Mouse (Mus musculus) limb, embryonic 12.5 days (tissue): ENCODE results near the gene Slc52a3. TPM values are rescaled to one million over a fixed set of nuclear protein-coding genes. Genes with fewer than 3 reads are reported as not detected.

ENCODE experiments used
- ATAC-seq: fragments of 200-750 bp; cut with Nextera tagmentation; 2 replicates; pipeline ENCODE4 v1.8.0; 2017; ENCODE audit warnings: low read depth, moderate TSS enrichment; ENCODE audit not compliant: insufficient number of reproducible peaks, insufficient read depth, low FRiP score, low TSS enrichment
- H3K27ac ChIP-seq: fragments of 300-500 bp; sonication (generic); 2 replicates; pipeline ENCODE4 v1.5.1; 2016; ENCODE audit warnings: mild to moderate bottlenecking, moderate library complexity
- H3K27me3 ChIP-seq: fragments of 300-500 bp; sonication (generic); 2 replicates; pipeline ENCODE4 v1.6.1; 2016; ENCODE audit warnings: mild to moderate bottlenecking, moderate library complexity
- H3K36me3 ChIP-seq: fragments of 300-500 bp; sonication (generic); 2 replicates; pipeline ENCODE4 v1.6.1; 2016; ENCODE audit warnings: mild to moderate bottlenecking, moderate library complexity
- H3K4me1 ChIP-seq: fragments of 300-500 bp; sonication (generic); replicated peaks from 2 replicates; pipeline ENCODE4 v1.6.1; 2016
- H3K4me2 ChIP-seq: fragments of 300-500 bp; sonication (generic); 2 replicates; pipeline ENCODE4 v1.6.1; 2016; ENCODE audit warnings: mild to moderate bottlenecking, moderate library complexity
- H3K4me3 ChIP-seq: fragments of 300-500 bp; sonication (generic); replicated peaks from 2 replicates; pipeline ENCODE4 v1.5.1; 2016; ENCODE audit warnings: mild to moderate bottlenecking
- H3K9ac ChIP-seq: fragments of 300-500 bp; sonication (generic); replicated peaks from 2 replicates; pipeline ENCODE4 v1.6.1; 2016; ENCODE audit warnings: mild to moderate bottlenecking, moderate library complexity
- H3K9me3 ChIP-seq: fragments of 300-500 bp; sonication (generic); 2 replicates; pipeline ENCODE4 v1.6.1; 2016; ENCODE audit warnings: mild to moderate bottlenecking, moderate library complexity
- WGBS: fragments of 180-500 bp; shearing (Covaris S2); methylation state at CpG from one replicate; pipeline ENCODE4 v1.1.7; 2016; 5-methylcytosine and 5-hydroxymethylcytosine counted together
- polyA plus RNA-seq: library from polyadenylated mRNA; unstranded; fragments of >200 nt; fragmentation: Nextera tagmentation; extraction: Ambion mirVana; gene quantifications from 2 replicates; pipeline ENCODE4 v1.2.1, GENCODE M21; 2016

Slc52a3 gene
- polyA plus RNA-seq, 1 experiment from 2014 or later: 0.97 TPM

DNA sequence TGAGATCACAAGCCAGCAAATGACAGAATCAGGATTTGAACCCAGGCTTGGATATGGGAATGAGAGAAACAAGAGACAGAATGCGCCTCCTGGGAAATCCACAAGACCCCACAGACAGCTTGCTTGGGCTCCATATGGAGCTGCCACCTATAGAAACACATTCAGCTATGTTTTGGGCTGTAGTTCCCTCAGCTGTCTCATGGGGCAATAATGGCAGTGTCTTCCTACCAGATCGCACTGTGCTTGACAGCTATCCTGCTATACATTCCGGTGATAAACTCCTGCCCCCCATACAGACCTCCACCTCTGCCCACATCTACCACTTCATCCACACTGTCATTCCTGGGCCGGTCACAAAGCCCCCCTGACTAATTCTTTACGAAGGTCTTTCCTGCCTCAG lies 21.0 kb upstream of the Slc52a3 start:
- Histone ChIP-seq H3K9me3 (no peaks in the 10 kb centered on the region), H3K4me3 (no peak overlapping the region), H3K27ac (no peak overlapping the region), H3K27me3 (peaks cover 32% of the 10 kb centered on the region), H3K9ac (no peak overlapping the region), H3K4me2 (no peak overlapping the region), H3K36me3 (peaks cover 2% of the 10 kb centered on the region; the same call in 1 of the 2 replicates), H3K4me1 (peaks cover 63% of the 10 kb centered on the region)
- no peak for ATAC-seq
- 85% methylated on average over 5 of the region's 5 CpGs for WGBS

GRCm38 (mm10) chr2:151976067-151976466 lies 20.2 kb upstream of the Slc52a3 start:
- no peaks in the 10 kb centered on the region for H3K36me3 ChIP-seq
- peaks cover 62% of the 10 kb centered on the region for H3K4me1 ChIP-seq
- H3K27me3 ChIP-seq: peaks cover 32% of the 10 kb centered on the region
- H3K4me2 ChIP-seq: no peak overlapping the region
- no peak overlapping the region for H3K27ac ChIP-seq
- H3K9me3 ChIP-seq: no peaks in the 10 kb centered on the region
- no peak overlapping the region for H3K4me3 ChIP-seq
- ATAC-seq: no peak
- WGBS: 91% methylated on average over 3 of the region's 3 CpGs
- no peak overlapping the region for H3K9ac ChIP-seq

DNA sequence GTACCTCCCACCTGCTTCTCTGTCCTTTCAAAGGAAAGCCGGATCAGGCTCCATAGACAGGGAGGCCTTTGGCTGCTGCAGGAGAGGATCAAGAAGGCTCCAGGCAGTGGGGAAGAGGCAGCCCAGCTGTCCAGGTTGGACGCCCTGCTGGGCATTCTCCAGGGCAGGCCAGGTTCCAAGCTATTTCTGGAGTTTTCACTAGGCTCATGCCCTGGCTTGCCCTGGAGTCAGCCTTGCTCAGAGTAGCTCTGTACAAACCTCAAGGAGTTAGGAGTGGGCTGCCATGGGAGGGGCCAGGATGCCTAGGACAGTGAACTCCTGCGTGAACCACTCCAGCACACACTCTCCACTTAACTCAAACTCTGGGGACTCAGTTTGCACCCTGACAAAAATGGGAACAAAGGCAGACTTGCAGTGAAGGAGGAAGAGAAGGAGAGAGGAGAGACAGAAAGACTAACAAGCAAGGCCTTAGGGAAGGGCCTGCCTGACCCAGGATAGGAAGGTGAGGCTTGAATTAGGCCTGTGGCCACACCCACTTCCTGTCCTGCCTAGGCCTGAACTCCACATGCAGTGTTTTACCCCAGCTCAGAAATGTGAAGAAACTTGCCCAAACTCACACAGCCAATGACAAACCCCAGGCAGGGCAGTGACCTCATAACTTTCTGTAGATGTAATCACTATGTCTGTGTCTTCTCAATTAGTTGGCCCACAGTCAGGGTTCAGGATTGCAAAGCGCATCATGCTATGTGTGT lies 18.4 kb upstream of the Slc52a3 start:
- WGBS: 71% methylated on average over 4 of the region's 4 CpGs
- no peak overlapping the region for H3K9ac ChIP-seq
- H3K9me3 ChIP-seq: no peaks in the 10 kb centered on the region
- ATAC-seq: no peak
- no peak overlapping the region for H3K27ac ChIP-seq
- H3K4me1 ChIP-seq: peaks cover 45% of the 10 kb centered on the region
- no peak overlapping the region for H3K4me3 ChIP-seq
- H3K36me3 ChIP-seq: no peaks in the 10 kb centered on the region
- H3K27me3 ChIP-seq: peaks cover 25% of the 10 kb centered on the region
- H3K4me2 ChIP-seq: peak overlapping the region; percentile 82; the same call in 1 of the 2 replicates

- no peak for ATAC-seq
- Histone ChIP-seq H3K9ac (no peak overlapping the region; the same call in 1 of the 2 replicates), H3K9me3 (no peaks in the 10 kb centered on the region), H3K4me2 (peak overlapping the region; percentile 82), H3K4me3 (peak overlapping the region; percentile 74; the same call in 1 of the 2 replicates), H3K27ac (no peak overlapping the region; the same call in 1 of the 2 replicates), H3K4me1 (peaks cover 39% of the 10 kb centered on the region), H3K36me3 (no peaks in the 10 kb centered on the region), H3K27me3 (peaks cover 18% of the 10 kb centered on the region)
- 47% methylated on average over 6 of the region's 6 CpGs for WGBS
These were observed 17.8 kb upstream of the Slc52a3 start for GRCm38 (mm10) chr2:151978494-151978893.

DNA sequence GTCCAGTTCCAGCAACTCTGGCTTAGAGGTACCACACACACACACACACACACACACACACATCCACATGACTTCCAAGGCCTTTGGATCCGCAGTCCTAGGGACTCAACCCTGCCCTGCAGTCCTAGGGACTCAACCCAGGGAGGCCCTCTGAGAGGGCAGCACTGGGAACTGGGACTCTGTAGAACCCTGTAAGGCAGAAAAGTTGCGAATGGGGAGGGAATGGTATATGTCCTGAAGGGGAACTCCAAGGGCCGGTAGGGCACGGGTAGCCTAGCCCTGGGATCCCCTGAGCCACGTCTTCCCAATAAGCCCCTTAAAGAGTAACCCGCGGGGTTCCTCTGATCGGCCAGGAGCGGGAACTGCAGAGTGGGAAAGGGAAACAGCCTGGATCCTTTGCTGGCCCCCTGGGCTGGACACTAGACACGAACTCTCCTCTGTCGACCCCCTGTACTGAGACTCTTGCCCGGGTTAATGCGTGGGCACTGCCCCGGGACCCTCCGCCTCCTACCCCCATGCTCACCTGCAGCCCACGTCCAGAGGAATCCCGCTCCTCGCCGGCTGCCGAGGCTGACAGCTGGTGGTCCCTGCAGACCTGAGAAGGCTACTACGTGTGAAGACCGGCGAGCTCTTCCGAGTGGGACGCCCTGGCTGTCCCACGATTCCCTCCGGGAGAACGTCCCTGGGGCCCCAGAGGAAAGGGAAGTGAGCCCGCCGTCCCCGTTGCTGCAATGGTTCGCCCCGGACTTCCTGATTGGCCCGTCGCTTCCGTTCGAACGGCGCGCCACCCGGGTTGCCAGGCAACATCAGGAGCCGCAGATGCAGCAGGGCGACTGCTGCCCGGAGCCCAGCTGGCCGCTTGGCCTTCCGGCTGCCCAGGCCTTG lies 16.6 kb upstream of the Slc52a3 start, which contains the start of gene Fam110a:
TSS of gene Fam110a (minus strand) at position 750 of the 885 bp plus-strand sequence.
- H3K27me3 ChIP-seq: peaks cover 6% of the 10 kb centered on the region; the same call in 1 of the 2 replicates
- H3K27ac ChIP-seq: 0 out of 2 replicates have a peak within 1 kb of the TSS, but pooled peaks have one; percentile 13
- no peaks in the 10 kb centered on the region for H3K36me3 ChIP-seq
- H3K9me3 ChIP-seq: no peaks in the 10 kb centered on the region
- peaks cover 30% of the 10 kb centered on the region for H3K4me1 ChIP-seq
- WGBS: under 1% methylated on average over 46 of the region's 46 CpGs
- H3K4me2 ChIP-seq: peak within 1 kb of the TSS; percentile 82
- H3K4me3 ChIP-seq: peak within 1 kb of the TSS; percentile 74
- peak; percentile 70 for ATAC-seq
- H3K9ac ChIP-seq: peak within 1 kb of the TSS; percentile 70

- Histone ChIP-seq H3K4me3 (peak overlapping the region; percentile 74), H3K27me3 (0 out of 2 replicates have a peak, but pooled peaks cover under 1% of the 10 kb centered on the region), H3K9me3 (no peaks in the 10 kb centered on the region), H3K9ac (peak overlapping the region; percentile 70; the same call in 1 of the 2 replicates), H3K4me2 (peak overlapping the region; percentile 82), H3K27ac (0 out of 2 replicates have a peak overlapping the region, but pooled peaks have one; percentile 13), H3K4me1 (peaks cover 30% of the 10 kb centered on the region), H3K36me3 (no peaks in the 10 kb centered on the region)
- no peak for ATAC-seq
- WGBS: 37% methylated on average over 3 of the region's 3 CpGs
These were observed 16.0 kb upstream of the Slc52a3 start for GRCm38 (mm10) chr2:151980355-151980693.

GRCm38 (mm10) chr2:151981268-151981667 lies 15.0 kb upstream of the Slc52a3 start:
- 72% methylated on average over 6 of the region's 6 CpGs for WGBS
- Histone ChIP-seq H3K27me3 (no peaks in the 10 kb centered on the region), H3K27ac (no peak overlapping the region), H3K4me3 (no peak overlapping the region), H3K9me3 (no peaks in the 10 kb centered on the region), H3K9ac (no peak overlapping the region), H3K36me3 (no peaks in the 10 kb centered on the region), H3K4me1 (peaks cover 33% of the 10 kb centered on the region), H3K4me2 (no peak overlapping the region)
- ATAC-seq: no peak

DNA sequence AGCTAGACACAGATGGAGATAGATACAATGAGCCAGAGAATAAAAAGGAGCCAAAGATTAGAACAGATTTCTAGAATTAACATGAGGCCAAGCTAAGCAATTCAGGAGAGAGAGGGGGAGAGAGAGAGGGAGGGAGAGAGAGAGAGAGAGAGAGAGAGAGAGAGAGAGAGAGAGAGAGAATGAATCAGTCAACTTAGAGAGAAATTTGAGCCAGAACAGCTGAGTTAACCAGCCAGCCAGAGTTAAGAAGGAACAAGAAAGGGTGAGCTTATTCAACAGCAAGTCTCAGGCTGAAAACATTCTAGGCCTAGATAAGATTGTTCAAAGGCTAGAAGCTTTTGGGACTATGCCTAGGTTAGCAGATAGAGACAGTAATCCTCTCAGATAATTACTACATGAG lies 13.8 kb upstream of the Slc52a3 start:
- no peak for ATAC-seq
- no peak overlapping the region for H3K4me3 ChIP-seq
- H3K4me2 ChIP-seq: no peak overlapping the region
- H3K36me3 ChIP-seq: no peaks in the 10 kb centered on the region
- no peaks in the 10 kb centered on the region for H3K27me3 ChIP-seq
- peaks cover 33% of the 10 kb centered on the region for H3K4me1 ChIP-seq
- no peak overlapping the region for H3K27ac ChIP-seq
- H3K9ac ChIP-seq: no peak overlapping the region
- no peaks in the 10 kb centered on the region for H3K9me3 ChIP-seq

DNA sequence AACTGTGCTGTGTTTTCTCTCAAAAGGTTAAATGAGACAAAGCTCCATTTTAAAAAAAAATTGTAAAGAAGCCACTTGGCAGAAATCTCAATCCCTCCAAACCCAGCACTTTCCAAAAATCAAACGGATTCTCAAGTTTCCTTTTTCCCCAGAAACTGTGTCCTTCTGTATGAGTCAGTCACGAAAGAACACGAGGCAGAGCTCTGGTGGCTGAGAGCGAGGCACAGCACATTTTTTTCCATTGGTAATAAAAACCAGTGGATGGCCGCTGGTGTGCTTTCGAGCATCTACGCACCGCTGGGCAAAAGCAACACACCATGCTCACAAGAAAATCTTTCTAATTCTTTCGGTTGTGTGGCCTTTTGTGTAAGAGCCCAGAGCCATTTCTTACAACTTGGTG lies 12.3 kb upstream of the Slc52a3 start:
- no peaks in the 10 kb centered on the region for H3K36me3 ChIP-seq
- 58% methylated on average over 9 of the region's 9 CpGs for WGBS
- H3K9me3 ChIP-seq: no peaks in the 10 kb centered on the region

DNA sequence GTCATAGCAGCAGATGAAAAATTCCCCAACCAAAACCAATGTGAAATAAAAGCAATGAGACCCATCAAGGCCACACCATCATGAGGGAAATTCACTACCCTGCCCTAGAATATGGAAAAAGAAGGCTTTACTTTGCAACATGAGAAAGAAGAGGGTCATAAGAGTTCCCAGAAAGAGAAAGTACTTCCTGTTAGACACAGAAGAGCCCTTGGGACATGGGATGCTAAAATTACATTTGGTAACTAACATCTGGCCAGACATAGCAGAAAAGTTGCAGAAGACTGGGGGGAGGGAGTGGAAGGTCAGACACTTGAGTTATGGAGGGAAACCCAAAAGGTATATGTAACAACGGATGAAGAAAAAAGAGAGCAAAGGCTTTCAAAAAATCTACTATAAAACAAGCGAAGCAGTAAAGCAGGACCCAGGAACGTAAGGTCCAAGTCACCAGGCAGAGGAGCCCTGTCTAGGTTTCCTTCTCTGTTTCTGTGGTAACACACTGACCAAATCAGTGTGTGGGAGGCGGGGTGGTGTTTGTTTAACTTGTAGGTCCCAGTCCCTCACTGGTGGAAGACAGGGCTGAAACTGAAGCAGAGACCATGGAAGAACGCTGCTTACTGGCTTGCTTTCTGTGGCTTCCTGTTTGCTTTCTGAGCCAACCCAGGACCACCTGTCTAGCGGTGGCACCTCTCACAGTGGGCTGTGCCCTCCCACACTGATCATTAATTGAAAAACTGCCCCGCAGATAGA lies 10.7 kb upstream of the Slc52a3 start:
- Histone ChIP-seq H3K27me3 (no peaks in the 10 kb centered on the region), H3K27ac (no peak overlapping the region), H3K9ac (no peak overlapping the region), H3K4me2 (no peak overlapping the region), H3K4me3 (no peak overlapping the region), H3K9me3 (no peaks in the 10 kb centered on the region), H3K36me3 (no peaks in the 10 kb centered on the region), H3K4me1 (peaks cover 5% of the 10 kb centered on the region)
- WGBS: 63% methylated on average over 7 of the region's 7 CpGs
- ATAC-seq: no peak

More for the DNA sequence above, 12.3 kb upstream of the Slc52a3 start:
- Histone ChIP-seq H3K4me1 (peaks cover 17% of the 10 kb centered on the region), H3K27me3 (no peaks in the 10 kb centered on the region), H3K4me3 (no peak overlapping the region), H3K4me2 (no peak overlapping the region), H3K27ac (0 out of 2 replicates have a peak overlapping the region, but pooled peaks have one; percentile 23), H3K9ac (no peak overlapping the region)
- no peak for ATAC-seq
